Mouse (Mus musculus) embryonic fibroblast, embryonic 13.5 days (primary cell): ENCODE results near the gene Rnf213.

ENCODE experiments used
- CTCF ChIP-seq: IDR thresholded peaks from 2 replicates; pipeline ENCODE4 v1.5.1; 2011; ENCODE audit warnings: mild to moderate bottlenecking, control low read depth, low read length, moderate library complexity, borderline replicate concordance; ENCODE audit not compliant: insufficient read depth
- POLR2A ChIP-seq: IDR thresholded peaks from 2 replicates; pipeline ENCODE4 v1.6.1; 2011; ENCODE audit warnings: low read depth, mild to moderate bottlenecking, control low read depth, low read length, moderate library complexity

- TF ChIP-seq CTCF (no peak), POLR2A (no peak)
Measured at GRCm38 (mm10) chr11:119432706-119433105, 39.8 kb downstream of the Rnf213 start.
